Mouse (Mus musculus): Measurements from ENCODE around the gene Larp4b.

DNA sequence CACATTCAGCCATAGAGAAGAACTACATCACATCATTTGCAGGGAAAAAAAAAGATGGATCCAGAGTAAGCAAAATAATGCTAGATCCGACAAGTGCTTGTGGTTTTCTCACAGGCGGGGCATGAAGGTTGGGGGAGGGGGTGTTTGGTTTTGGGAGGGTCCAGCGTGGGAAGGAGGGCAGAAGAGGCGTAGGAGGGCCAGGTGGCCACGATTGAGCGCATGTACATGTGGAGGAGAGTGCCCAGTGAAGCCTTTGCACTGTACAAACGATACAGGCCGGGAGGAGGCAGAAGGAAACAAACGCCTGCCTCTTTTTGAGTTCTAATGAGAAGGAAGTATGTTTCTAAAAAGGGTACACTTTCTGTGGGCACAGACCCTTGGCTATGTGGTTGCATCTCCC, 60.1 kb downstream of the Larp4b start:
- TF ChIP-seq CTCF (IDR thresholded peaks at IDR 0.05; ENCODE audit: low read depth) (no peak), EP300 (optimal IDR thresholded peaks at IDR 0.05) (no peak)

All from stomach, postnatal 0 days (tissue).